Mouse (Mus musculus): ENCODE results near the gene Cpb1. TPM values are rescaled to one million over a fixed set of nuclear protein-coding genes. Genes with fewer than 3 reads are reported as not detected.

The Cpb1 gene
- polyA plus RNA-seq, 1 experiment from 2014 or later = 0.43 TPM

DNA sequence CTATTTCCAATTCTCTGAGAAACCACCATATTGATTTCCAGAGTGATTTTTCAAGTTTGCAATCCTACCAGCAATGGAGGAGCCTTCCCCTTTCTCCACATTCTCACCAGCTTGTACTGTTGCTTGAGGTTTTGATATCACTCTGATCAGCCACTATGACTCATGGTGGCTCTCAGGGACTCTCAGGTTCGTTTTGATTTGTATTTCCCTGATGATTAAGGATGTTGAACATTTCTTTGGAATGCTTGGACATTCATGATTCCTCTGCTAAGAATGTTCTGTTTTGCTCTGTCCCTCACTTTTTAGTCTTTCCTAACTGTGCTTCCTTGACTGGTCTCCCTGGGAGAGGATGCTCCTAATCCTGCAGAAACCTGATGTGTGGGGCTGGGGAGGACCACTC is 6.3 kb upstream of the Cpb1 start:
- Histone ChIP-seq H3K36me3 (ENCODE audit: control insufficient read depth, insufficient read depth, low read length) (no peaks in the 10 kb centered on the region), H3K4me3 (ENCODE audit: low read depth, low read length) (no peak overlapping the region), H3K4me2 (ENCODE audit: low read depth, low read length) (no peak overlapping the region), H3K9ac (ENCODE audit: low read depth, low read length) (no peak overlapping the region), H3K27ac (replicated peaks; ENCODE audit: low read depth, low read length) (no peak overlapping the region), H3K9me3 (ENCODE audit: control insufficient read depth, low read length) (no peaks in the 10 kb centered on the region), H3K27me3 (replicated peaks; ENCODE audit: control insufficient read depth, insufficient read depth, low read length) (no peaks in the 10 kb centered on the region), H3K4me1 (ENCODE audit: control insufficient read depth, insufficient read depth, low read length) (no peaks in the 10 kb centered on the region)
- DNase-seq (ENCODE audit: low spot score) (no peak), ATAC-seq (ENCODE audit: low read depth) (no peak)
- 52% methylated on average over 1 of the region's 1 CpGs for WGBS

DNA sequence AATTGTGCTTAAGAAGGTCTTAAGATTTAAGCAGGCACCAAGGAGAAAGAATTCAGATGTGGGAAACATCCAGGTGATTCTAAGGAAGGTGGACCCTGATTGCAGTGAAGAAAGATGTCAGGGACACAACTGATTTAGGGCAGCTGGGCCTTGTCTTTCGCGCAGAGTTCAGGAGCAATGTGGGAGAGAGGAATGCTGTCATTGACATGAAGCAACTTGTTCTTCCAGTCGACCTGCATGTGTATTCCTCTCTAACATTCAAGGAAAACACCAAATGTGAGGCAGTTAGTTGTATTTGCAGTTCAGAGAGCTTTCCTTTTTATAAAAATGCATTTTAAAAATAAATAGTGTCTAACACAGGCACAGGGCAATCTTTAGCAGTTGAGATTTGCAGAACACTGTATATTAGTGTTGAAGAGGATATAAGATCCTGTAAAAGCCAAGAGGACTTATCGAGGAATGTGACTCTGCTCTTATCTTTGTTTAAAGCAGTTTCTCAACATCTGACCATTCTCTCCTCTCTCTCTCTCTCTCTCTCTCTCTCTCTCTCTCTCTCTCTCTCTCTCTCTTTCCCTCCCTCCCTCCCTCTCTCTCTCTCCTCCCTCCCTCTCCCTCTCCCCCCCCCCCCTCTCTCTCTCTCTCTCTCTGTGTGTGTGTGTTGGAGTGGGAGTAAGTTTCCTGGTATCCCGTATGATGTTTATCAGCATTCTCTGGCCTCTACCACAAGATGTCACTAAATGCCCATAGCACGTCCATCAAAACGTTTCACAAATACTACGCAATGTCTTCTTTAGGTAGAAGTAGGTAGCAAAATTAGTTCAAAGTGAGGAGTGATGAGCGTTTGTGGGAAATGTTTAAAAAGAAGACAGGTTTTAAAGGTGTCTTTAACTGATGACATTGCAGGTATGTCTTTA is 20.7 kb downstream of the Cpb1 start:
- Histone ChIP-seq H3K4me3 (ENCODE audit: low read depth, low read length) (no peak overlapping the region), H3K4me2 (ENCODE audit: low read depth, low read length) (no peak overlapping the region), H3K4me1 (ENCODE audit: control insufficient read depth, insufficient read depth, low read length) (no peaks in the 10 kb centered on the region), H3K9me3 (ENCODE audit: control insufficient read depth, low read length) (no peaks in the 10 kb centered on the region), H3K27me3 (replicated peaks; ENCODE audit: control insufficient read depth, insufficient read depth, low read length) (no peaks in the 10 kb centered on the region), H3K36me3 (ENCODE audit: control insufficient read depth, insufficient read depth, low read length) (no peaks in the 10 kb centered on the region), H3K9ac (ENCODE audit: low read depth, low read length) (no peak overlapping the region), H3K27ac (replicated peaks; ENCODE audit: low read depth, low read length) (no peak overlapping the region)
- no peak for ATAC-seq (ENCODE audit: low read depth)
- WGBS = 35% methylated on average over 9 of the region's 9 CpGs
- peak; percentile 45 for DNase-seq (ENCODE audit: low spot score)

DNA sequence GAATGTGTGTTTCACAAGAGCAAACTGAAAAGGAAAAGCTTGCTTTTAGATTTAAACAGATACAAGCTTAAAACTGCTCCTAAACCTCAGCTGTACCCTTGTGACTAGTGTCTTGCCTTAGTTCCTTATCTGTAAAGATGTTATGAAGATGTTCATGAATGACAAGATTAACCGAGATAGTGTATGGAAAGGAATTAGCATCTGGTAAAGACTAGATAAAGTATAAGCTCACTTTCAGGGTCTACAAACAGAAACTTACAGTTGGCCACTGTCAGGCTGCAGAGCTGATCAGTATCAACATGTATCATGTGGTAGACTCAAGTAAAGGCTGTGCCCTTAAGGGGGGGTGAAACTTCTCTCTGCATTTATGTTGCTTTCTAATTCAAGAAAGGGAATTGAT is 31.6 kb downstream of the Cpb1 start:
- Histone ChIP-seq H3K27me3 (replicated peaks; ENCODE audit: control insufficient read depth, insufficient read depth, low read length) (no peaks in the 10 kb centered on the region), H3K4me1 (ENCODE audit: control insufficient read depth, insufficient read depth, low read length) (no peaks in the 10 kb centered on the region), H3K36me3 (ENCODE audit: control insufficient read depth, insufficient read depth, low read length) (no peaks in the 10 kb centered on the region), H3K9ac (ENCODE audit: low read depth, low read length) (no peak overlapping the region), H3K4me3 (ENCODE audit: low read depth, low read length) (no peak overlapping the region), H3K4me2 (ENCODE audit: low read depth, low read length) (no peak overlapping the region), H3K27ac (replicated peaks; ENCODE audit: low read depth, low read length) (no peak overlapping the region), H3K9me3 (ENCODE audit: control insufficient read depth, low read length) (no peaks in the 10 kb centered on the region)
- DNase-seq (ENCODE audit: low spot score) (no peak), ATAC-seq (ENCODE audit: low read depth) (no peak)
- WGBS = 90% methylated on average over 1 of the region's 1 CpGs

- H3K27ac ChIP-seq (replicated peaks; ENCODE audit: low read depth, low read length) = no peak within 1 kb of the TSS
- no peak within 1 kb of the TSS for H3K9ac ChIP-seq (ENCODE audit: low read depth, low read length)
- 84% methylated on average over 3 of the region's 3 CpGs for WGBS
- H3K27me3 ChIP-seq (replicated peaks; ENCODE audit: control insufficient read depth, insufficient read depth, low read length) = no peaks in the 10 kb centered on the region
- H3K4me3 ChIP-seq (ENCODE audit: low read depth, low read length) = no peak within 1 kb of the TSS
- H3K9me3 ChIP-seq (ENCODE audit: control insufficient read depth, low read length) = no peaks in the 10 kb centered on the region
- H3K4me2 ChIP-seq (ENCODE audit: low read depth, low read length) = no peak within 1 kb of the TSS
- no peak for ATAC-seq (ENCODE audit: low read depth)
- no peaks in the 10 kb centered on the region for H3K4me1 ChIP-seq (ENCODE audit: control insufficient read depth, insufficient read depth, low read length)
- DNase-seq (ENCODE audit: low spot score) = no peak
- H3K36me3 ChIP-seq (ENCODE audit: control insufficient read depth, insufficient read depth, low read length) = no peaks in the 10 kb centered on the region
Observed at GRCm38 (mm10) chr3:20242050-20242449, 33.5 kb downstream of the Cpb1 start, which contains the start of gene Cpa3. Gene Cpa3 (minus strand): TSS chr3:20242181.

DNA sequence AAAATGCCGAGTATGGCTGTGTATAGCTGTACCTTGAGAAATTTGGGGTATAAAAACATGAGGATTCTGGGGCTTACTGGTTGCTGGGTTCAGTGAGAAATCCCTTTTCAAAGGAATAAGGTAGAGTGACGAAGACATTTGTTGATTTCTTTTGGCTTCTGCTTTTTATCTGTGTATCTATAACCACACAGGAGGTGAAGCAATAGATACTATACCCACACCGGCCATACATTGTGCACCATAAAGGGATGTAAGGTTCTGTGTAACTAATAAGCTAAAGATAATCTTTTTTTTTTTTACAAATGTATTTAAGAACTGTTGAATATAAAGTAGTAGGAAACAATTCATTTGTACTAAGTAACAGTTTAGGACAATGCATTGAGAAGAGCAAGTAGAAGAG is 35.8 kb downstream of the Cpb1 start:
- Histone ChIP-seq H3K9ac (ENCODE audit: low read depth, low read length) (no peak overlapping the region), H3K4me1 (ENCODE audit: control insufficient read depth, insufficient read depth, low read length) (no peaks in the 10 kb centered on the region), H3K4me3 (ENCODE audit: low read depth, low read length) (no peak overlapping the region), H3K9me3 (ENCODE audit: control insufficient read depth, low read length) (no peaks in the 10 kb centered on the region), H3K27me3 (replicated peaks; ENCODE audit: control insufficient read depth, insufficient read depth, low read length) (no peaks in the 10 kb centered on the region), H3K4me2 (ENCODE audit: low read depth, low read length) (no peak overlapping the region), H3K27ac (replicated peaks; ENCODE audit: low read depth, low read length) (no peak overlapping the region), H3K36me3 (ENCODE audit: control insufficient read depth, insufficient read depth, low read length) (no peaks in the 10 kb centered on the region)
- ATAC-seq (ENCODE audit: low read depth) (no peak), DNase-seq (ENCODE audit: low spot score) (no peak)
- 77% methylated on average over 3 of the region's 3 CpGs for WGBS

- H3K9me3 ChIP-seq (ENCODE audit: control insufficient read depth, low read length) = no peaks in the 10 kb centered on the region
- no peak overlapping the region for H3K4me3 ChIP-seq (ENCODE audit: low read depth, low read length)
- no peak for DNase-seq (ENCODE audit: low spot score)
- no peaks in the 10 kb centered on the region for H3K36me3 ChIP-seq (ENCODE audit: control insufficient read depth, insufficient read depth, low read length)
- 88% methylated on average over 1 of the region's 1 CpGs for WGBS
- no peaks in the 10 kb centered on the region for H3K27me3 ChIP-seq (replicated peaks; ENCODE audit: control insufficient read depth, insufficient read depth, low read length)
- no peak overlapping the region for H3K27ac ChIP-seq (replicated peaks; ENCODE audit: low read depth, low read length)
- no peak overlapping the region for H3K4me2 ChIP-seq (ENCODE audit: low read depth, low read length)
- no peak overlapping the region for H3K9ac ChIP-seq (ENCODE audit: low read depth, low read length)
- ATAC-seq (ENCODE audit: low read depth) = no peak
- no peaks in the 10 kb centered on the region for H3K4me1 ChIP-seq (ENCODE audit: control insufficient read depth, insufficient read depth, low read length)
Observed at GRCm38 (mm10) chr3:20236965-20237364, 38.6 kb downstream of the Cpb1 start.

DNA sequence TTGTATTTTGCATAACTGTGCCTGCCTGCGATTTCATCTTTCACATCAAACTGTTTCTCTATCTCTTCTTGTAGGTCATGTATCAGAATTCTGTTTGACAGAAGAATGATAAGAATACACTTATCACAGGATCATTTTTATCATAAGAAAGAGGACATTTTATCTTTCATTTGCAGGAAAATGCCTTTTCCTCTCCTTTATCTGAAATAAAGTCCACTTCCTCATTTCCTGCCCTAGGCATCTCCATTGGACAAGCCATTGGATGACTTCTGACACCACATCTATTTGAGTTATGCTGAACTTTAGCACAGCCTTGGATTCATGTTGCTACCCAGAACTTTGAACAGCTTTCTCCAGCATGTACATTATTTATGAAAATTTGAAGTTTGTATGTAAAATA is 46.5 kb downstream of the Cpb1 start:
- Histone ChIP-seq H3K4me2 (ENCODE audit: low read depth, low read length) (no peak overlapping the region), H3K9me3 (ENCODE audit: control insufficient read depth, low read length) (no peaks in the 10 kb centered on the region), H3K9ac (ENCODE audit: low read depth, low read length) (no peak overlapping the region), H3K27ac (replicated peaks; ENCODE audit: low read depth, low read length) (no peak overlapping the region), H3K4me1 (ENCODE audit: control insufficient read depth, insufficient read depth, low read length) (no peaks in the 10 kb centered on the region), H3K27me3 (replicated peaks; ENCODE audit: control insufficient read depth, insufficient read depth, low read length) (no peaks in the 10 kb centered on the region), H3K36me3 (ENCODE audit: control insufficient read depth, insufficient read depth, low read length) (no peaks in the 10 kb centered on the region), H3K4me3 (ENCODE audit: low read depth, low read length) (no peak overlapping the region)
- 86% methylated on average over 1 of the region's 1 CpGs for WGBS
- no peak for ATAC-seq (ENCODE audit: low read depth)
- no peak for DNase-seq (ENCODE audit: low spot score)

DNA sequence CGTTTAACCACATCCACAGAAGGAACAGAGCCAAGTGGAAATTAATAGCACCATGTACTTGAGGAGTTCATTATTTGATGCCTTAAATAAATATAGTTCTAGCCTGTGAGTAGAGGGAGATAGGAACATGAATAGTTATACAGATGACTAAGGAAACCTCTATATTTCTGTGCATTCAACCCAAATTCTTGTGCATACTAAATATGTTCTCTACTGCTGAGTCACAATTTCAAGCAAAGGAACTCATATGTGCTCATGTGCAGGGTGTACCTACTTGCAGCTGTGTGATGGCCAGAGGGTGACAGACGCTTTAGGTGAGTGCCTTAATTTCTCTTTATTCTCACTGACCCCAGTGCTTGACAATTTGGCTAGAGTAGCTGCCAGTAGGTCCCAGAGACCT is 50.1 kb downstream of the Cpb1 start:
- Histone ChIP-seq H3K4me3 (ENCODE audit: low read depth, low read length) (no peak overlapping the region), H3K4me1 (ENCODE audit: control insufficient read depth, insufficient read depth, low read length) (no peaks in the 10 kb centered on the region), H3K36me3 (ENCODE audit: control insufficient read depth, insufficient read depth, low read length) (no peaks in the 10 kb centered on the region), H3K9ac (ENCODE audit: low read depth, low read length) (no peak overlapping the region), H3K9me3 (ENCODE audit: control insufficient read depth, low read length) (no peaks in the 10 kb centered on the region), H3K4me2 (ENCODE audit: low read depth, low read length) (no peak overlapping the region), H3K27me3 (replicated peaks; ENCODE audit: control insufficient read depth, insufficient read depth, low read length) (no peaks in the 10 kb centered on the region), H3K27ac (replicated peaks; ENCODE audit: low read depth, low read length) (no peak overlapping the region)
- no peak for DNase-seq (ENCODE audit: low spot score)
- WGBS = 74% methylated on average over 2 of the region's 2 CpGs
- ATAC-seq (ENCODE audit: low read depth) = no peak

All from embryonic facial prominence, embryonic 14.5 days (tissue).